Mouse (Mus musculus) cerebellum, adult 9-10 months (tissue): ENCODE measurements around the gene Ruvbl1.

Experiments
- DNase-seq: peaks from one replicate; pipeline ENCODE4 v3.0.0; 2022

The Ruvbl1 gene

GRCm38 (mm10) chr6:88499481-88500404, 34.5 kb downstream of the Ruvbl1 start:
- DNase-seq: peak; percentile 81

GRCm38 (mm10) chr6:88500405-88500767, 35.2 kb downstream of the Ruvbl1 start:
- DNase-seq: no peak

- no peak for DNase-seq
Measured at GRCm38 (mm10) chr6:88502030-88502970, 37.1 kb downstream of the Ruvbl1 start.

- DNase-seq: no peak
Measured at GRCm38 (mm10) chr6:88503044-88503443, 37.8 kb downstream of the Ruvbl1 start.

GRCm38 (mm10) chr6:88513984-88514383, 48.8 kb downstream of the Ruvbl1 start:
- DNase-seq: no peak

GRCm38 (mm10) chr6:88514546-88514945, 49.3 kb downstream of the Ruvbl1 start:
- no peak for DNase-seq

- DNase-seq: no peak
Measured at GRCm38 (mm10) chr6:88515971-88516370, 50.8 kb downstream of the Ruvbl1 start.

- DNase-seq: no peak
Measured at GRCm38 (mm10) chr6:88516667-88517066, 51.5 kb downstream of the Ruvbl1 start.

GRCm38 (mm10) chr6:88517701-88518403, 52.6 kb downstream of the Ruvbl1 start:
- DNase-seq: no peak

- DNase-seq: peak; percentile 93
Measured at GRCm38 (mm10) chr6:88518404-88519263, 53.4 kb downstream of the Ruvbl1 start, which contains the start of gene Sec61a1. Gene Sec61a1, minus strand, starts transcription at chr6:88518905.

- DNase-seq: no peak
Measured at GRCm38 (mm10) chr6:88521821-88522220, 56.6 kb downstream of the Ruvbl1 start.

GRCm38 (mm10) chr6:88522606-88523005, 57.4 kb downstream of the Ruvbl1 start:
- no peak for DNase-seq

GRCm38 (mm10) chr6:88523043-88523442, 57.8 kb downstream of the Ruvbl1 start:
- DNase-seq: no peak

- no peak for DNase-seq
Measured at GRCm38 (mm10) chr6:88523451-88523850, 58.2 kb downstream of the Ruvbl1 start.

GRCm38 (mm10) chr6:88524056-88524455, 58.8 kb downstream of the Ruvbl1 start:
- no peak for DNase-seq

- DNase-seq: no peak
Measured at GRCm38 (mm10) chr6:88530306-88530705, 65.1 kb downstream of the Ruvbl1 start.

GRCm38 (mm10) chr6:88540093-88540755, 75.0 kb downstream of the Ruvbl1 start:
- no peak for DNase-seq

GRCm38 (mm10) chr6:88544241-88544640, 79.0 kb downstream of the Ruvbl1 start:
- no peak for DNase-seq

GRCm38 (mm10) chr6:88544644-88545396, 79.6 kb downstream of the Ruvbl1 start:
- no peak for DNase-seq

GRCm38 (mm10) chr6:88545397-88545790, 80.2 kb downstream of the Ruvbl1 start:
- DNase-seq: no peak
